Mouse (Mus musculus) MEL (cell line): ENCODE results near the gene Atp6v1e1. TPM values are rescaled to one million over a fixed set of nuclear protein-coding genes. Genes with fewer than 3 reads are reported as not detected.

Source experiments
- DNase-seq: peaks from one replicate; pipeline ENCODE4 v3.0.0; 2011; ENCODE audit warnings: low read depth, low spot score
- H3K27ac ChIP-seq: 2 replicates; pipeline ENCODE4 v1.5.1; 2012; ENCODE audit warnings: low read depth, mild to moderate bottlenecking, control low read depth, low read length, moderate library complexity; ENCODE audit not compliant: control insufficient read depth
- H3K27me3 ChIP-seq, 2 experiments: fragments of 150-350 bp in 1 of 2; sonication (generic) in 1 of 2; 2 replicates each; pipeline ENCODE4 v1.6.1; 2012; ENCODE audit warnings: low read length in 2 of 2, mild to moderate bottlenecking in 2 of 2, improper control_type of control experiment in 1 of 2, moderate library complexity in 1 of 2; ENCODE audit not compliant: insufficient read depth in 2 of 2, control insufficient read depth in 1 of 2
- H3K36me3 ChIP-seq, 2 experiments: 2 replicates each; pipeline ENCODE4 v1.6.1; 2012 to 2014; ENCODE audit warnings: low read length in 2 of 2, improper control_type of control experiment in 1 of 2, inconsistent platforms in 1 of 2, mild to moderate bottlenecking in 1 of 2; ENCODE audit not compliant: insufficient read depth in 2 of 2, control insufficient read depth in 1 of 2
- H3K4me1 ChIP-seq, 2 experiments: fragments of 150-350 bp in 1 of 2; sonication (generic) in 1 of 2; 2 replicates each; pipeline ENCODE4 v1.6.1; 2012; ENCODE audit warnings: low read length in 2 of 2, improper control_type of control experiment in 1 of 2, mild to moderate bottlenecking in 1 of 2; ENCODE audit not compliant: insufficient read depth in 2 of 2, control insufficient read depth in 1 of 2
- H3K4me3 ChIP-seq, 2 experiments: fragments of 150-350 bp in 1 of 2; sonication (generic) in 1 of 2; 2 replicates each; pipeline ENCODE4 v1.5.1; 2012; ENCODE audit warnings: low read depth in 2 of 2, low read length in 2 of 2, mild to moderate bottlenecking in 2 of 2, moderate library complexity in 2 of 2, control low read depth in 1 of 2, improper control_type of control experiment in 1 of 2; ENCODE audit not compliant: control insufficient read depth in 1 of 2, insufficient read depth in 1 of 2
- H3K79me2 ChIP-seq: 2 replicates; pipeline ENCODE4 v1.6.1; 2012; ENCODE audit warnings: mild to moderate bottlenecking, low read length, moderate library complexity; ENCODE audit not compliant: control insufficient read depth, poor library complexity, insufficient read depth
- H3K9ac ChIP-seq: 2 replicates; pipeline ENCODE4 v1.6.1; 2012; ENCODE audit warnings: low read depth, mild to moderate bottlenecking, control low read depth, low read length, moderate library complexity; ENCODE audit not compliant: control insufficient read depth, poor library complexity, severe bottlenecking
- H3K9me3 ChIP-seq: fragments of 150-350 bp; sonication (generic); replicated peaks from 2 replicates; pipeline ENCODE4 v1.6.1; 2012; ENCODE audit warnings: mild to moderate bottlenecking, low read length, improper control_type of control experiment, moderate library complexity; ENCODE audit not compliant: insufficient read depth
- HCFC1 ChIP-seq: IDR thresholded peaks from 2 replicates; pipeline ENCODE4 v1.6.1; 2012; ENCODE audit warnings: low read depth, mild to moderate bottlenecking, inconsistent platforms, low read length, improper control_type of control experiment, moderate library complexity
- JUND ChIP-seq: IDR thresholded peaks from 2 replicates; pipeline ENCODE4 v1.6.1; 2011; ENCODE audit warnings: low read depth, mild to moderate bottlenecking, improper control_type of control experiment, low read length
- MXI1 ChIP-seq: IDR thresholded peaks from 2 replicates; pipeline ENCODE4 v1.6.1; 2011; ENCODE audit warnings: mild to moderate bottlenecking, low read depth, low read length, improper control_type of control experiment
- MYC ChIP-seq: IDR thresholded peaks from 2 replicates; pipeline ENCODE4 v1.6.1; 2011; ENCODE audit warnings: low read depth, mild to moderate bottlenecking, low read length, improper control_type of control experiment, moderate library complexity
- NRF1 ChIP-seq: IDR thresholded peaks from 2 replicates; pipeline ENCODE4 v1.6.1; 2014; ENCODE audit warnings: low read depth, mild to moderate bottlenecking, inconsistent platforms, low read length, improper control_type of control experiment, moderate library complexity; ENCODE audit not compliant: poor library complexity, insufficient read depth, severe bottlenecking
- POLR2A ChIP-seq, 2 experiments: IDR thresholded peaks; 2 replicates each; pipeline ENCODE4 v1.6.1; 2011 to 2012; ENCODE audit warnings: low read length in 2 of 2, mild to moderate bottlenecking in 2 of 2, control low read depth in 1 of 2, improper control_type of control experiment in 1 of 2, low read depth in 1 of 2, moderate library complexity in 1 of 2; ENCODE audit not compliant: control insufficient read depth in 1 of 2, insufficient read depth in 1 of 2, poor library complexity in 1 of 2
- RAD21 ChIP-seq: IDR thresholded peaks from 2 replicates; pipeline ENCODE4 v1.6.1; 2011; ENCODE audit warnings: mild to moderate bottlenecking, low read depth, low read length, improper control_type of control experiment
- TAL1 ChIP-seq: IDR thresholded peaks from 2 replicates; pipeline ENCODE4 v1.6.1; 2012; ENCODE audit warnings: mild to moderate bottlenecking, inconsistent platforms, low read length, moderate library complexity, mixed read lengths
- TCF12 ChIP-seq: IDR thresholded peaks from 2 replicates; pipeline ENCODE4 v1.6.1; 2014; ENCODE audit warnings: low read depth, mild to moderate bottlenecking, inconsistent platforms, low read length, improper control_type of control experiment, moderate library complexity
- USF1 ChIP-seq: IDR thresholded peaks from 2 replicates; pipeline ENCODE4 v1.6.1; 2014; ENCODE audit warnings: low read depth, mild to moderate bottlenecking, inconsistent platforms, low read length, improper control_type of control experiment, moderate library complexity
- ZC3H11A ChIP-seq: IDR thresholded peaks from 2 replicates; pipeline ENCODE4 v1.6.1; 2012; ENCODE audit warnings: low read depth, mild to moderate bottlenecking, inconsistent platforms, low read length, improper control_type of control experiment
- ZKSCAN1 ChIP-seq: IDR thresholded peaks from 2 replicates; pipeline ENCODE4 v1.6.1; 2012; ENCODE audit warnings: low read depth, mild to moderate bottlenecking, inconsistent platforms, low read length, improper control_type of control experiment, moderate library complexity
- polyA plus RNA-seq, 2 experiments: library from polyadenylated mRNA; stranded (reverse) in 1 of 2; unstranded in 1 of 2; fragments of >175 nt in 1 of 2; fragments of >200 nt in 1 of 2; gene quantifications; 2 replicates each; pipeline versions ENCODE4 v1.2.1 to v1.2.4; 2012; ENCODE audit warnings: low replicate concordance in 2 of 2, low read depth in 1 of 2; ENCODE audit not compliant: insufficient read length in 2 of 2, insufficient read depth in 1 of 2, missing spikeins in 1 of 2
- total RNA-seq: library from RNA; depleted of rRNA; stranded (reverse); fragments of 300-350 nt; gene quantifications from 2 replicates; pipeline ENCODE4 v1.2.3, GENCODE M21; 2012

Atp6v1e1 gene
- total and polyA plus RNA-seq, 3 experiments = 123 to 129 TPM; not detected in 1

- peak; percentile 85 for TF ChIP-seq HCFC1
- no peak for TF ChIP-seq ZC3H11A
- peak; percentile 95 for TF ChIP-seq NRF1
Measured at GRCm38 (mm10) chr6:120822307-120822928, at the start of gene Atp6v1e1 (continued).

- Histone ChIP-seq H3K36me3 (peaks cover 13 to 37% of the 10 kb centered on the region in 2 experiments), H3K4me1 (peaks cover 10 to 13% of the 10 kb centered on the region in 2 experiments), H3K9me3 (no peaks in the 10 kb centered on the region), H3K9ac (no peak overlapping the region), H3K4me3 (no peak overlapping the region), H3K27me3 (no peaks in the 10 kb centered on the region), H3K79me2 (no peaks in the 10 kb centered on the region; the same call in 1 of the 2 replicates), H3K27ac (no peak overlapping the region)
- no peak for TF ChIP-seq ZKSCAN1
- TF ChIP-seq MXI1 = no peak
- TF ChIP-seq TAL1 = no peak
- no peak for TF ChIP-seq MYC
- no peak for TF ChIP-seq TCF12
- TF ChIP-seq USF1 = peak; percentile 21; the same call in 1 of the 2 replicates
- DNase-seq = no peak
Measured at GRCm38 (mm10) chr6:120871286-120871685, 48.7 kb upstream of the Atp6v1e1 start.

- H3K27ac ChIP-seq = no peak overlapping the region
- DNase-seq = no peak
- peaks cover 8 to 10% of the 10 kb centered on the region in 2 experiments for H3K4me1 ChIP-seq
- no peaks in the 10 kb centered on the region for H3K27me3 ChIP-seq
- no peak overlapping the region for H3K9ac ChIP-seq
- H3K9me3 ChIP-seq = no peaks in the 10 kb centered on the region
- TF ChIP-seq RAD21 (no peak), JUND (no peak), POLR2A (IDR thresholded peaks at IDR 0.05; ENCODE audit: control insufficient read depth in 1 of 2, insufficient read depth in 1 of 2, low read depth in 1 of 2, low read length in 2 of 2, poor library complexity in 1 of 2) (no peak)
- H3K36me3 ChIP-seq = peaks cover 12 to 36% of the 10 kb centered on the region in 2 experiments
- no peaks in the 10 kb centered on the region; the same call in 1 of the 2 replicates for H3K79me2 ChIP-seq
- no peak overlapping the region for H3K4me3 ChIP-seq
Measured at GRCm38 (mm10) chr6:120868824-120869223, 46.2 kb upstream of the Atp6v1e1 start.
